Mouse (Mus musculus): ENCODE measurements around the gene Emsy. TPM values are rescaled to one million over a fixed set of nuclear protein-coding genes. Genes with fewer than 3 reads are reported as not detected.

Gene Emsy
- polyA plus RNA-seq, 1 experiment from 2014 or later: 22.3 TPM

DNA sequence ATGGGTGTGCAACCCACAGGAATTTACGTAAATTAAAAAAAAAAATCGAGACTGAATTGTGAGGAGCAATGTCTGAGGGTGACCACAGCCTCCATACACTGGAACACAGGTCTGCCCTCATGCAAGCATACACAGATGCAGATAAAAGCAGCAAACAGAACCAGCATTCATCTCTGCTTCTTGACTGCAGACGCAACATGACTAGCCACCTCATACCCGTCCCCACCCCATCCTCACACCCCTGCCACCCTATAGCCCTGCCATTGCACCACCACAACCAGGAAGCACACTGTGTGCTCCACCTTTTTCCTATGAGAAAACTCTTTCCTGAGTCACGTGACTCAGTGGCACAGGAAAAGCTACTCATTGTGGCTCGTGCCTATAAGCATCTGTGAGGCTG lies 76.9 kb downstream of the Emsy start:
- Histone ChIP-seq H3K9me3 (replicated peaks; ENCODE audit: control insufficient read depth, low read length) (no peaks in the 10 kb centered on the region), H3K36me3 (ENCODE audit: control insufficient read depth, insufficient read depth) (no peaks in the 10 kb centered on the region), H3K4me2 (ENCODE audit: low read depth, low read length) (no peak overlapping the region), H3K27me3 (ENCODE audit: control insufficient read depth, insufficient read depth, low read length) (no peaks in the 10 kb centered on the region), H3K27ac (ENCODE audit: low read length) (no peak overlapping the region), H3K4me1 (ENCODE audit: control insufficient read depth, insufficient read depth, low read length) (no peaks in the 10 kb centered on the region), H3K9ac (ENCODE audit: low read length) (no peak overlapping the region), H3K4me3 (ENCODE audit: low read length) (no peak overlapping the region)
- no peak for ATAC-seq (replicated peaks; ENCODE audit: extremely low read depth, insufficient read depth, low FRiP score)
- WGBS: 64% methylated on average over 6 of the region's 6 CpGs

GRCm38 (mm10) chr7:98577461-98577860 lies 79.1 kb downstream of the Emsy start:
- H3K9me3 ChIP-seq (replicated peaks; ENCODE audit: control insufficient read depth, low read length): no peaks in the 10 kb centered on the region
- H3K9ac ChIP-seq (ENCODE audit: low read length): no peak overlapping the region
- no peak overlapping the region for H3K4me2 ChIP-seq (ENCODE audit: low read depth, low read length)
- H3K4me1 ChIP-seq (ENCODE audit: control insufficient read depth, insufficient read depth, low read length): peaks cover 16% of the 10 kb centered on the region
- H3K4me3 ChIP-seq (ENCODE audit: low read length): no peak overlapping the region
- no peak overlapping the region for H3K27ac ChIP-seq (ENCODE audit: low read length)
- no peaks in the 10 kb centered on the region for H3K27me3 ChIP-seq (ENCODE audit: control insufficient read depth, insufficient read depth, low read length)
- no peaks in the 10 kb centered on the region for H3K36me3 ChIP-seq (ENCODE audit: control insufficient read depth, insufficient read depth)
- ATAC-seq (replicated peaks; ENCODE audit: extremely low read depth, insufficient read depth, low FRiP score): no peak
- 90% methylated on average over 1 of the region's 1 CpGs for WGBS

DNA sequence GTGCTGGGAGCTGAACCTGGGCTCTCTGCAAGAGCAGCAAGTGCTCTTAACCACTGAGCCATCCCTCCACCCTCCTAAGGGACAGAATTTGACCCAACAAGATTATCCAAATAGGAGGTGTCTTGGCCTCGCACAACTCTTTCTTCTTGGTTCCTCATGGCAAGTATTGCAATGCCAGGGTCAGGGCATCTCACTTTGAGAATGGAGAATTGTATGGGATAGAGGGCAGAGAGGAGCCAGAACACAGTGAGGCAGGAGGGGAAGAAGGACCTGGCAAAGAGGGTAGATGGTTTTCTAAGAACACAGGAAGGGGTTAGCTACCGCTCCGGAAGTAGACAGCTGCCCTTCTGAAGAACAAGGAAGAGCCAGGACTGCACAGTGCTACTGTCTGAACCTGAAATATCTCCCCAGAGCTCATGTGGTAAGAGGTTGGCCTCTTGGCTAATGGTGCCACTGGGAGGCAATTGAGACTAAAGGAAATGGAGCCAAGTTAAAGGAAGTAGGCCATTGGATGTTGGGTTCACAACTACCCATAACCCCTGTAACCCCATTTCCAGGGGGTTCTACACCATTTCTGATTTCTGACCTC lies 80.8 kb downstream of the Emsy start:
- Histone ChIP-seq H3K27ac (ENCODE audit: low read length) (no peak overlapping the region), H3K4me1 (ENCODE audit: control insufficient read depth, insufficient read depth, low read length) (peaks cover 27% of the 10 kb centered on the region), H3K9ac (ENCODE audit: low read length) (no peak overlapping the region), H3K36me3 (ENCODE audit: control insufficient read depth, insufficient read depth) (no peaks in the 10 kb centered on the region), H3K4me3 (ENCODE audit: low read length) (no peak overlapping the region), H3K4me2 (ENCODE audit: low read depth, low read length) (no peak overlapping the region), H3K27me3 (ENCODE audit: control insufficient read depth, insufficient read depth, low read length) (no peaks in the 10 kb centered on the region), H3K9me3 (replicated peaks; ENCODE audit: control insufficient read depth, low read length) (no peaks in the 10 kb centered on the region)
- WGBS: 87% methylated on average over 3 of the region's 3 CpGs
- ATAC-seq (replicated peaks; ENCODE audit: extremely low read depth, insufficient read depth, low FRiP score): no peak

GRCm38 (mm10) chr7:98574771-98575191 lies 81.8 kb downstream of the Emsy start:
- H3K9me3 ChIP-seq (replicated peaks; ENCODE audit: control insufficient read depth, low read length): no peaks in the 10 kb centered on the region
- H3K4me1 ChIP-seq (ENCODE audit: control insufficient read depth, insufficient read depth, low read length): peaks cover 27% of the 10 kb centered on the region
- H3K36me3 ChIP-seq (ENCODE audit: control insufficient read depth, insufficient read depth): no peaks in the 10 kb centered on the region
- H3K4me2 ChIP-seq (ENCODE audit: low read depth, low read length): no peak overlapping the region
- H3K27me3 ChIP-seq (ENCODE audit: control insufficient read depth, insufficient read depth, low read length): no peaks in the 10 kb centered on the region
- ATAC-seq (replicated peaks; ENCODE audit: extremely low read depth, insufficient read depth, low FRiP score): no peak
- 69% methylated on average over 2 of the region's 2 CpGs for WGBS
- no peak overlapping the region for H3K27ac ChIP-seq (ENCODE audit: low read length)
- no peak overlapping the region for H3K4me3 ChIP-seq (ENCODE audit: low read length)
- no peak overlapping the region for H3K9ac ChIP-seq (ENCODE audit: low read length)

DNA sequence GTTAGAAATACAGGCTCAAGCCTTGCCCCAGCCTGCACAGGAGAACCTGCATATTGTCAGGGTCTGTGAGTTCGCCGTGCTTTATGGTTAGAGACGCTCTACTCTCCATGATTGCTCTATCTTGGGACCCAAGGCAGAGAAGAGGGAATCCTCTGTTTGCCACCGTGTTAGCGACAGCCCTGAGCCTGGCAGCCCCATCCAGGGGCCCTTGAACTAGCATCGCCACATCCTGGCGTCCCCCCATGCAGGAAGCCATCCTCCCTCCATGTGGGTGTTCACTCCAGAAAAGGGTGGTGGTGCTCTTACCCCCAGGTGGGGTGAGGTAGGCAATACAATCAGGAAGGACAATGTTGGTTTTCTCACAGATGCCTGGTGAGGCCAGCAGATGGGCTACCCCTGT lies 82.3 kb downstream of the Emsy start:
- no peaks in the 10 kb centered on the region for H3K27me3 ChIP-seq (ENCODE audit: control insufficient read depth, insufficient read depth, low read length)
- no peak overlapping the region for H3K4me2 ChIP-seq (ENCODE audit: low read depth, low read length)
- H3K9me3 ChIP-seq (replicated peaks; ENCODE audit: control insufficient read depth, low read length): no peaks in the 10 kb centered on the region
- no peak overlapping the region for H3K4me3 ChIP-seq (ENCODE audit: low read length)
- ATAC-seq (replicated peaks; ENCODE audit: extremely low read depth, insufficient read depth, low FRiP score): no peak
- no peaks in the 10 kb centered on the region for H3K36me3 ChIP-seq (ENCODE audit: control insufficient read depth, insufficient read depth)
- no peak overlapping the region for H3K27ac ChIP-seq (ENCODE audit: low read length)
- no peak overlapping the region for H3K9ac ChIP-seq (ENCODE audit: low read length)
- H3K4me1 ChIP-seq (ENCODE audit: control insufficient read depth, insufficient read depth, low read length): peaks cover 27% of the 10 kb centered on the region
- WGBS: 86% methylated on average over 7 of the region's 7 CpGs

DNA sequence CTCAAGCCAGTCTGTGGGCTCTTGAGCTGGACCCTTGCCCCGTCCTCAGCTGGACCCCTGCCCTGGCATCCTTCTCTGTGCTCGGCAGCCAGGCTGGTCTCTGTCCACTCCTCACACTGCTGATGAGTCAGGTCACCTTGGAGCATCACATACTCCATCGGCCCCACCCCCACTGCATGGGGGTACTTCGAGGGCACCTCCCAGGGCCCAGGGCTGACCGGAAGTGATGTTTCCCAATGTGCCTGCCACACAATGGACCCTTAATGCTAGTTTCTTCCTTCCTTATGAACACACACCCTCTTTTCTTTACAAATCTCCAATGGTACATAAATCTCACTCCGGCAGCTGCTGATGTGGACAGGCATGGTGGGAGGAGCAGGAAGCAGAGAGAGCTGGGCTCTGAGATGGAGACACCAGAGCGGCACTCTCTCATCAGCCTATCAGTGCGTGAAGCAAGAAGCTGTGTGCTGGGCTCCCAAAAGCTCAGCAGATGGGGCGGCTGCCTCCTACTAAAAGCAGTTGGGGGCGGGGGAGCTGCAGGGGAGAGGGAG lies 83.3 kb downstream of the Emsy start:
- WGBS: 53% methylated on average over 10 of the region's 10 CpGs

DNA sequence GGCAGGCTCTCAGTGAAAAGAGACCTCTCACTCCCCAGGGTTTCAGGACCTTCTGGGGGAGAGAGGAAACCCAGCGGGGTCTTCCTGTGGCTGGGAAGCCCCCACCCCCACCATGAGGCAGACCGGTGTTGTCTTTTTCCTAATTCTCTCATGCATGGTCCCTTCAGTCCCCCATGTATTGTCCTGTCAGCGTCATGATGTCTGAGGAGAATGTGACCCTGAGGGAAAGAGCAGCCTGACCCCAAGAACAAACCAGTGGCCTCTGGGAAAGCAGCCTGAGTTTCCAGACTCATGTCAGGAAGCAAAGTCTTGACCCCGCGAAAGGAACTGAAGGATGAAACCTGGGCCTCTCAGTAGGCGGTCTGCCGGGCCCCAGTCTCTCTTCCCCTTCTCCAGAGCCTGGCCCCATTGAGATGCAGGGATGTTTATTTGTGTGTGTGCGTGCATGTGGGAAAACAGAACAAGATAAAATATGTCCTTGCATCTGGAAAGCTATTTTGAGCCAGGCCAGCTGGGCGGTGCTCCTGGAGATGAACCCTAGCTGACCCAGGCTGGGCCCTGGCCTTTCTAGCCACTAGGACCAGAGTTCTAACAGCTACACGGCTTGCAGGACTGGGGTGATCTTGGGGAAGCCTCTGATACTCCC lies 84.2 kb downstream of the Emsy start:
- Histone ChIP-seq H3K4me3 (ENCODE audit: low read length) (no peak overlapping the region), H3K9ac (ENCODE audit: low read length) (no peak overlapping the region; the same call in 1 of the 2 replicates), H3K4me1 (ENCODE audit: control insufficient read depth, insufficient read depth, low read length) (peaks cover 27% of the 10 kb centered on the region), H3K9me3 (replicated peaks; ENCODE audit: control insufficient read depth, low read length) (no peaks in the 10 kb centered on the region), H3K4me2 (ENCODE audit: low read depth, low read length) (no peak overlapping the region), H3K27me3 (ENCODE audit: control insufficient read depth, insufficient read depth, low read length) (no peaks in the 10 kb centered on the region), H3K36me3 (ENCODE audit: control insufficient read depth, insufficient read depth) (no peaks in the 10 kb centered on the region), H3K27ac (ENCODE audit: low read length) (peak overlapping the region; percentile 57)
- 26% methylated on average over 10 of the region's 10 CpGs for WGBS
- peak; percentile 61 for ATAC-seq (replicated peaks; ENCODE audit: extremely low read depth, insufficient read depth, low FRiP score)

More for the DNA sequence above, 83.3 kb downstream of the Emsy start:
- no peak overlapping the region for H3K4me2 ChIP-seq (ENCODE audit: low read depth, low read length)
- ATAC-seq (replicated peaks; ENCODE audit: extremely low read depth, insufficient read depth, low FRiP score): no peak
- H3K27me3 ChIP-seq (ENCODE audit: control insufficient read depth, insufficient read depth, low read length): no peaks in the 10 kb centered on the region
- H3K4me1 ChIP-seq (ENCODE audit: control insufficient read depth, insufficient read depth, low read length): peaks cover 27% of the 10 kb centered on the region
- no peak overlapping the region for H3K9ac ChIP-seq (ENCODE audit: low read length)
- H3K36me3 ChIP-seq (ENCODE audit: control insufficient read depth, insufficient read depth): no peaks in the 10 kb centered on the region
- no peak overlapping the region for H3K4me3 ChIP-seq (ENCODE audit: low read length)
- H3K27ac ChIP-seq (ENCODE audit: low read length): peak overlapping the region; percentile 28
- H3K9me3 ChIP-seq (replicated peaks; ENCODE audit: control insufficient read depth, low read length): no peaks in the 10 kb centered on the region

DNA sequence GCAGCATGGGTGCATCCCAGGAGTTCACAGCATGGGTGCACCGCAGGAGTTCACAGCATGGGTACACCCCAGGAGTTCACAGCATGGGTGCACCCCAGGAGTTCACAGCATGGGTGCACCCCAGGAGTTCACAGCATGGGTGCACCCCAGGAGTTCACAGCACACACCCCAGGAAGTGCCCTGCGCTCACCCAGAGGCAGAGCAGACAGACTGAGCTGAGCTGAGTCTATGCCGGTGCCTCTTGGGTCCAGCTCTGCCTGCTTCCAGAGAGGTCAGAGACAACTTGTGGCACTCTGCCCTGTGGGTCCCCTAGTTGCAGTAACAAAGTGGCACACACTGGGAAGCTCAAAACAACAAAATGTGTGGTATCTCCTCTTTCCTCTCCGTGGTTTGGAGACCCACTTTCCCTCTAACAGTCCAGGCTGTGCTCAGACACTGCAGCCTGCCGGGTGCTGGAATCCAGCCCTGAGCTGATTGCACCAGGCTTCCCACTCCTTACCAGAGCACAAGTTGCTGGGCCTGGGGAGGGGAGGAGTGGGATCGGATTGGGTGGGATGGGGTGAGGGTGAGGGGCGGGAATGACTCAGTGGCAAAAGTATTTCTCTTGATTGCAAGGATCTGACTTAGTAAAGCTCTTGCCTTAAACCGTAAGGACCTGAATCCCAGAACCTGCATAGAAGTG lies 85.6 kb downstream of the Emsy start:
- no peak overlapping the region for H3K9ac ChIP-seq (ENCODE audit: low read length)
- no peaks in the 10 kb centered on the region for H3K9me3 ChIP-seq (replicated peaks; ENCODE audit: control insufficient read depth, low read length)
- peaks cover 27% of the 10 kb centered on the region for H3K4me1 ChIP-seq (ENCODE audit: control insufficient read depth, insufficient read depth, low read length)
- 57% methylated on average over 8 of the region's 8 CpGs for WGBS
- H3K36me3 ChIP-seq (ENCODE audit: control insufficient read depth, insufficient read depth): no peaks in the 10 kb centered on the region
- no peak overlapping the region for H3K4me3 ChIP-seq (ENCODE audit: low read length)
- H3K27ac ChIP-seq (ENCODE audit: low read length): no peak overlapping the region; the same call in 1 of the 2 replicates
- H3K27me3 ChIP-seq (ENCODE audit: control insufficient read depth, insufficient read depth, low read length): no peaks in the 10 kb centered on the region
- ATAC-seq (replicated peaks; ENCODE audit: extremely low read depth, insufficient read depth, low FRiP score): no peak
- no peak overlapping the region for H3K4me2 ChIP-seq (ENCODE audit: low read depth, low read length)

DNA sequence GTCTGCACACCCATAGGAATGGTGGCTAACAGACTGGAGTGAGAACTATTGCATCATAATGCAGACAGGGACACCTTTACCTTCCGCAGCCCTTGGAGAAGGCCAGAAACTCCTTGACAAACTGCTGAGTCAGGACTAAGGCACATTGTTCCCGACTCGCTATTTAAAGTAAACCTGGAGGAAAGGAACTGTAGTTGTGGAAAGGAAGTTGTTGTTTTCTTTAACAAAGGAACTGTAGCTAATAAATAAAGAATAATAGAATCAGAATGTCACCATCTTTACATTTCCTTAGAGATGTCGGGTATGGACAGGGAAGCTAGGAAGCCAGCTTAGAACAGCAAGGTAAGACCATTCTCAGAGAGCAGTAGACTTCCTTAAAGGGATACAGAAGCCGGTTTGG lies 89.5 kb downstream of the Emsy start:
- H3K9me3 ChIP-seq (replicated peaks; ENCODE audit: control insufficient read depth, low read length): no peaks in the 10 kb centered on the region
- H3K4me1 ChIP-seq (ENCODE audit: control insufficient read depth, insufficient read depth, low read length): peaks cover 7% of the 10 kb centered on the region
- H3K27ac ChIP-seq (ENCODE audit: low read length): peak overlapping the region; percentile 29; the same call in 1 of the 2 replicates
- H3K9ac ChIP-seq (ENCODE audit: low read length): no peak overlapping the region
- H3K4me3 ChIP-seq (ENCODE audit: low read length): no peak overlapping the region
- H3K27me3 ChIP-seq (ENCODE audit: control insufficient read depth, insufficient read depth, low read length): no peaks in the 10 kb centered on the region
- WGBS: 43% methylated on average over 5 of the region's 5 CpGs
- ATAC-seq (replicated peaks; ENCODE audit: extremely low read depth, insufficient read depth, low FRiP score): no peak
- no peaks in the 10 kb centered on the region for H3K36me3 ChIP-seq (ENCODE audit: control insufficient read depth, insufficient read depth)
- H3K4me2 ChIP-seq (ENCODE audit: low read depth, low read length): no peak overlapping the region

Measured in heart, embryonic 16.5 days (tissue).